Mouse (Mus musculus) ES-E14 (cell line): Measurements from ENCODE around the gene Prkaca. TPM values are rescaled to one million over a fixed set of nuclear protein-coding genes. Genes with fewer than 3 reads are reported as not detected.
"Not testable (repeated sequence)": the region's sequence is repeated elsewhere in the genome, so short reads cannot be mapped to it uniquely, and the experiment has no call there.

Experiments used
- DNase-seq: peaks from one replicate; pipeline ENCODE4 v3.0.0-alpha.2; 2013; ENCODE audit warnings: low read depth, low spot score
- H3K27ac ChIP-seq: 2 replicates; pipeline ENCODE4 v1.5.1; 2012; ENCODE audit warnings: low read depth, mild to moderate bottlenecking, low read length, moderate library complexity, mixed read lengths; ENCODE audit not compliant: poor library complexity, insufficient read depth, severe bottlenecking
- H3K36me3 ChIP-seq: 2 replicates; pipeline ENCODE4 v1.6.1; 2012; ENCODE audit warnings: mild to moderate bottlenecking, low read length, moderate library complexity, mixed read lengths; ENCODE audit not compliant: control insufficient read depth, poor library complexity, insufficient read depth, severe bottlenecking
- H3K4me1 ChIP-seq, 2 experiments: fragments of 150-350 bp in 1 of 2; sonication (generic) in 1 of 2; 2 replicates each; pipeline ENCODE4 v1.6.1; 2012; ENCODE audit warnings: low read length in 2 of 2, mild to moderate bottlenecking in 1 of 2, mixed read lengths in 1 of 2; ENCODE audit not compliant: control insufficient read depth in 2 of 2, insufficient read depth in 2 of 2, poor library complexity in 1 of 2
- H3K4me3 ChIP-seq, 2 experiments: fragments of 150-350 bp in 1 of 2; sonication (generic) in 1 of 2; 2 replicates each; pipeline ENCODE4 v1.5.1; 2012; ENCODE audit warnings: low read length in 2 of 2, low read depth in 1 of 2, mild to moderate bottlenecking in 1 of 2, mixed read lengths in 1 of 2; ENCODE audit not compliant: insufficient read depth in 1 of 2, poor library complexity in 1 of 2, severe bottlenecking in 1 of 2
- H3K9ac ChIP-seq: 2 replicates; pipeline ENCODE4 v1.6.1; 2012; ENCODE audit warnings: low read depth, mild to moderate bottlenecking, low read length, mixed read lengths; ENCODE audit not compliant: poor library complexity, insufficient read depth, severe bottlenecking
- H3K9me3 ChIP-seq: fragments of 150-350 bp; sonication (generic); 2 replicates; pipeline ENCODE4 v1.6.1; 2012; ENCODE audit warnings: low read depth, mild to moderate bottlenecking, low read length; ENCODE audit not compliant: control insufficient read depth, insufficient read depth
- CHD2 ChIP-seq: IDR thresholded peaks from 2 replicates; pipeline ENCODE4 v1.6.1; 2014; ENCODE audit warnings: mild to moderate bottlenecking, low read depth, low read length, inconsistent platforms
- HCFC1 ChIP-seq: IDR thresholded peaks from 2 replicates; pipeline ENCODE4 v1.6.1; 2012; ENCODE audit warnings: low read length, inconsistent platforms, borderline replicate concordance; ENCODE audit not compliant: insufficient read depth
- MAFK ChIP-seq: IDR thresholded peaks from 2 replicates; pipeline ENCODE4 v1.6.1; 2014; ENCODE audit warnings: mild to moderate bottlenecking, low read depth, low read length, inconsistent platforms; ENCODE audit not compliant: insufficient read depth
- ZC3H11A ChIP-seq: IDR thresholded peaks from 2 replicates; pipeline ENCODE4 v1.6.1; 2012; ENCODE audit warnings: low read depth, mild to moderate bottlenecking, inconsistent platforms, low read length, borderline replicate concordance
- ZNF384 ChIP-seq: IDR thresholded peaks from 2 replicates; pipeline ENCODE4 v1.6.1; 2012; ENCODE audit warnings: low read depth, low read length, inconsistent platforms
- in situ Hi-C, 2 experiments: fragments of 600-800 bp; cut with MboI; formaldehyde crosslinking; loops; one replicate each; pipeline ENCODE4 v1.15.1; 2025; ENCODE audit warnings: low sequenced_read_pairs in 2 of 2, inconsistent platforms in 1 of 2; ENCODE audit not compliant: unreplicated experiment in 2 of 2
- total RNA-seq: library from RNA; depleted of rRNA; stranded (reverse); fragments of 300-350 nt; gene quantifications from 2 replicates; pipeline ENCODE4 v1.2.3, GENCODE M21; 2012

The Prkaca gene
- total RNA-seq, 1 experiment, result 31.4 TPM

DNA sequence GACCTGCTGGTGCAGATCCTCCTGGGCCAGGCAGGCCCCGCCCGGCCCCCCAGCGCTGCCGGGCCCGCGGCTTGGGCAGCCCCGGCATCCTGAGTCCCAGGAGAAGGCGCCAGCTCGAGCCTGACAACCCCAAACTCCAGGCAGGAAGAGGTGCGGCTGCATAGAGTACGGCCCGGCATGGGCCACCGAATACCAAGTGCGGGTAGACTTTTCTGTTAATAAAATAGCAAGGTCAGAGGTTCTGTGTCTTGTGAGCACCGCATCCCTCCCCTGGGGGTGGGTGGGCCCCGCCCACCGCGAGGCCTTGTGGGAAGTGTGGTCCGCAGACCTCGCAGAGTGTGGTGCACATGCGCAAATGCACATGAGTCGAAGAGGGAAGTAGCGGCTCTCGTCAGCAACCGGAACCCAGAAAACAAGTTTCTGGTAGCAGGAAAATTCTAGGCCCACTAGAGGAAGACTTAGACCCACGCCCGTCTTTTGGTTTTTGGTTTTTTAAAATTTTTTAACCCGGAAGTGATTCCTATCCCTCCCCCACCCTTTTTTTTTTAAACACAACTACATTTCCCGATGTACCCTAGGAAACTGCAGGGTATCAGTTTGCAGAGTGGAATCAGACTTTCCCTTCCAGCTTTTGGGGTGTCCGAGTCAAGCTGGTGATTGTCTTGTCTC is 31.9 kb downstream of the Prkaca start:
- no peak for TF ChIP-seq ZC3H11A
- TF ChIP-seq CHD2, result peak; percentile 73; the same call in 1 of the 2 replicates
- TF ChIP-seq MAFK, result no peak
- peak; percentile 94 for TF ChIP-seq ZNF384
- TF ChIP-seq HCFC1, result peak; percentile 89
- DNase-seq, result peak; percentile 87
- in situ Hi-C loops, result no loop called here

GRCm38 (mm10) chr8:84005502-84005901 is 32.7 kb downstream of the Prkaca start:
- in situ Hi-C loops, result not testable (repeated sequence)

More for the DNA sequence above, 31.9 kb downstream of the Prkaca start:
- Histone ChIP-seq H3K27ac (peak overlapping the region; percentile 61), H3K9me3 (no peaks in the 10 kb centered on the region), H3K36me3 (peaks cover 13% of the 10 kb centered on the region), H3K4me1 (peaks cover 13 to 14% of the 10 kb centered on the region in 2 experiments), H3K4me3 (peak overlapping the region; percentile 69 to 76), H3K9ac (peak overlapping the region; percentile 70)

GRCm38 (mm10) chr8:84008362-84008761 is 35.6 kb downstream of the Prkaca start:
- Histone ChIP-seq H3K4me3 (no peak overlapping the region), H3K9ac (no peak overlapping the region), H3K9me3 (no peaks in the 10 kb centered on the region), H3K27ac (no peak overlapping the region), H3K4me1 (peaks cover 9 to 13% of the 10 kb centered on the region in 2 experiments; a peak in 3 of 4 replicates), H3K36me3 (no peaks in the 10 kb centered on the region)
- in situ Hi-C loops, result no loop called here
- TF ChIP-seq HCFC1 (no peak), MAFK (no peak), ZNF384 (no peak), CHD2 (no peak), ZC3H11A (no peak)
- DNase-seq, result peak; percentile 68

More at GRCm38 (mm10) chr8:84005502-84005901, 32.7 kb downstream of the Prkaca start:
- not testable (repeated sequence) for H3K9me3 ChIP-seq, H3K27ac ChIP-seq, H3K9ac ChIP-seq, DNase-seq, H3K4me3 ChIP-seq, H3K36me3 ChIP-seq
- peaks cover 13 to 17% of the 10 kb centered on the region in 2 experiments for H3K4me1 ChIP-seq

- in situ Hi-C loops, result loop anchor here in 1 of 2 experiments (10.0 kb wide), 1 partner anchor 345 kb away; no protein-coding TSS in a partner anchor
- TF ChIP-seq ZC3H11A, result peak; percentile 46; the same call in 1 of the 2 replicates
- TF ChIP-seq MAFK, result no peak
- no peaks in the 10 kb centered on the region for H3K9me3 ChIP-seq
- H3K27ac ChIP-seq, result no peak overlapping the region
- no peaks in the 10 kb centered on the region for H3K36me3 ChIP-seq
- peak; percentile 83 for DNase-seq
- H3K9ac ChIP-seq, result no peak overlapping the region
- peak overlapping the region; percentile 72 to 79 for H3K4me3 ChIP-seq
- H3K4me1 ChIP-seq, result peaks cover 7 to 9% of the 10 kb centered on the region in 2 experiments; a peak in 3 of 4 replicates
Observed at GRCm38 (mm10) chr8:84009876-84010275, 37.1 kb downstream of the Prkaca start.
